Mouse (Mus musculus) MEL (cell line): ENCODE data around the gene Aifm2.

Experiments
- BHLHE40 ChIP-seq: IDR thresholded peaks from 2 replicates; pipeline ENCODE4 v1.6.1; 2012; ENCODE audit warnings: low read depth, mild to moderate bottlenecking, inconsistent platforms, low read length, improper control_type of control experiment, borderline replicate concordance
- CTCF ChIP-seq, 3 experiments: IDR thresholded peaks in 2 of 3; conservative IDR thresholded peaks in 1 of 3; 2 replicates each; pipeline ENCODE4 v1.5.1; 2011 to 2012; ENCODE audit warnings: low read length in 3 of 3, low read depth in 2 of 3, mild to moderate bottlenecking in 2 of 3, improper control_type of control experiment in 1 of 3, inconsistent platforms in 1 of 3, mixed read lengths in 1 of 3, moderate library complexity in 1 of 3; ENCODE audit not compliant: control insufficient read depth in 1 of 3, insufficient read depth in 1 of 3, poor library complexity in 1 of 3, severe bottlenecking in 1 of 3
- E2F4 ChIP-seq: IDR thresholded peaks from 2 replicates; pipeline ENCODE4 v1.6.1; 2011; ENCODE audit warnings: low read depth, low read length, improper control_type of control experiment, borderline replicate concordance
- EP300 ChIP-seq, 2 experiments: IDR thresholded peaks; 2 replicates each; pipeline ENCODE4 v1.6.1; 2011; ENCODE audit warnings: improper control_type of control experiment in 2 of 2, low read length in 2 of 2, low read depth in 1 of 2, mild to moderate bottlenecking in 1 of 2
- KAT2A ChIP-seq: conservative IDR thresholded peaks from 2 replicates; pipeline ENCODE4 v1.6.1; 2012; ENCODE audit warnings: low read depth, low read length, improper control_type of control experiment, inconsistent platforms
- MAFK ChIP-seq: IDR thresholded peaks from 2 replicates; pipeline ENCODE4 v1.6.1; 2011; ENCODE audit warnings: low read depth, mild to moderate bottlenecking, low read length, improper control_type of control experiment, borderline replicate concordance
- MEF2A ChIP-seq: IDR thresholded peaks from 2 replicates; pipeline ENCODE4 v1.6.1; 2014; ENCODE audit warnings: low read depth, mild to moderate bottlenecking, inconsistent platforms, low read length, improper control_type of control experiment; ENCODE audit not compliant: poor library complexity, insufficient replicate concordance, severe bottlenecking; ENCODE audit errors: extremely low read depth
- POLR2A ChIP-seq, 2 experiments: IDR thresholded peaks; 2 replicates each; pipeline ENCODE4 v1.6.1; 2011 to 2012; ENCODE audit warnings: low read length in 2 of 2, mild to moderate bottlenecking in 2 of 2, control low read depth in 1 of 2, improper control_type of control experiment in 1 of 2, low read depth in 1 of 2, moderate library complexity in 1 of 2; ENCODE audit not compliant: control insufficient read depth in 1 of 2, insufficient read depth in 1 of 2, poor library complexity in 1 of 2
- POLR2AphosphoS5 ChIP-seq: IDR thresholded peaks from 2 replicates; pipeline ENCODE4 v1.6.1; 2012; ENCODE audit warnings: low read depth, borderline replicate concordance, mild to moderate bottlenecking, inconsistent platforms, low read length, moderate library complexity, mixed read lengths
- TCF12 ChIP-seq: IDR thresholded peaks from 2 replicates; pipeline ENCODE4 v1.6.1; 2014; ENCODE audit warnings: low read depth, mild to moderate bottlenecking, inconsistent platforms, low read length, improper control_type of control experiment, moderate library complexity
- ZC3H11A ChIP-seq: IDR thresholded peaks from 2 replicates; pipeline ENCODE4 v1.6.1; 2012; ENCODE audit warnings: low read depth, mild to moderate bottlenecking, inconsistent platforms, low read length, improper control_type of control experiment
- ZMIZ1 ChIP-seq: IDR thresholded peaks from 2 replicates; pipeline ENCODE4 v1.6.1; 2012; ENCODE audit warnings: low read depth, mild to moderate bottlenecking, inconsistent platforms, low read length, improper control_type of control experiment, moderate library complexity
- ZNF384 ChIP-seq: IDR thresholded peaks from 2 replicates; pipeline ENCODE4 v1.6.1; 2012; ENCODE audit warnings: low read depth, mild to moderate bottlenecking, inconsistent platforms, low read length, improper control_type of control experiment

- TF ChIP-seq EP300 (IDR thresholded peaks at IDR 0.05; ENCODE audit: low read depth in 1 of 2, low read length in 2 of 2) (no peak), POLR2A (IDR thresholded peaks at IDR 0.05; ENCODE audit: control insufficient read depth in 1 of 2, insufficient read depth in 1 of 2, low read depth in 1 of 2, low read length in 2 of 2, poor library complexity in 1 of 2) (no peak), CTCF (IDR thresholded peaks at IDR 0.05 in 2 of 3, conservative IDR thresholded peaks at IDR 0.05 in 1 of 3; ENCODE audit: control insufficient read depth in 1 of 3, insufficient read depth in 1 of 3, low read depth in 2 of 3, low read length in 3 of 3, poor library complexity in 1 of 3, severe bottlenecking in 1 of 3) (no peak), ZMIZ1 (no peak), ZC3H11A (no peak), MEF2A (no peak), ZNF384 (no peak), E2F4 (no peak), BHLHE40 (no peak), MAFK (no peak), POLR2AphosphoS5 (no peak), TCF12 (no peak), KAT2A (no peak)
Observed at GRCm38 (mm10) chr10:61788499-61788898, 73.4 kb downstream of the Aifm2 start.
